Mouse (Mus musculus) thymus, postnatal 10 days (tissue): Measurements from ENCODE around the gene Fgd3.

Source experiments
- DNase-seq, 2 experiments: peaks; one replicate each; pipeline ENCODE4 v3.0.0; 2021; ENCODE audit warnings: low spot score in 2 of 2

The Fgd3 gene

GRCm38 (mm10) chr13:49320040-49320439, at the start of gene Fgd3:
TSS of gene Fgd3 (minus strand) at chr13:49320311.
- DNase-seq: no peak

- no peak for DNase-seq
These were observed 49.3 kb upstream of the Fgd3 start for GRCm38 (mm10) chr13:49369404-49369803.

GRCm38 (mm10) chr13:49367657-49368440, 47.7 kb upstream of the Fgd3 start:
- no peak for DNase-seq

- no peak for DNase-seq
These were observed 44.6 kb upstream of the Fgd3 start for GRCm38 (mm10) chr13:49364716-49365115.

- no peak for DNase-seq
These were observed 42.7 kb upstream of the Fgd3 start for GRCm38 (mm10) chr13:49362804-49363203.

GRCm38 (mm10) chr13:49362364-49362763, 42.3 kb upstream of the Fgd3 start:
- no peak for DNase-seq

GRCm38 (mm10) chr13:49360906-49361406, 40.8 kb upstream of the Fgd3 start:
- no peak for DNase-seq

GRCm38 (mm10) chr13:49358184-49358583, 38.1 kb upstream of the Fgd3 start:
- no peak for DNase-seq

GRCm38 (mm10) chr13:49357367-49358026, 37.4 kb upstream of the Fgd3 start:
- DNase-seq: no peak

- DNase-seq: no peak
These were observed 36.0 kb upstream of the Fgd3 start for GRCm38 (mm10) chr13:49356090-49356489.

- no peak for DNase-seq
These were observed 35.5 kb upstream of the Fgd3 start for GRCm38 (mm10) chr13:49355461-49356061.

GRCm38 (mm10) chr13:49353991-49354507, 33.9 kb upstream of the Fgd3 start:
- no peak for DNase-seq

GRCm38 (mm10) chr13:49353422-49353821, 33.3 kb upstream of the Fgd3 start:
- no peak for DNase-seq

GRCm38 (mm10) chr13:49352581-49353159, 32.6 kb upstream of the Fgd3 start:
- DNase-seq: no peak

- no peak for DNase-seq
These were observed 29.9 kb upstream of the Fgd3 start for GRCm38 (mm10) chr13:49349836-49350505.

- DNase-seq: peak in 1 of 2 experiments; percentile 37
These were observed 29.2 kb upstream of the Fgd3 start for GRCm38 (mm10) chr13:49349335-49349734.

GRCm38 (mm10) chr13:49348522-49348921, 28.4 kb upstream of the Fgd3 start:
- DNase-seq: no peak

GRCm38 (mm10) chr13:49345476-49345875, 25.4 kb upstream of the Fgd3 start:
- no peak for DNase-seq

GRCm38 (mm10) chr13:49344567-49344966, 24.5 kb upstream of the Fgd3 start:
- no peak for DNase-seq

- no peak for DNase-seq
These were observed 22.6 kb upstream of the Fgd3 start for GRCm38 (mm10) chr13:49342723-49343100.
